Mouse (Mus musculus): Measurements from ENCODE around the gene Ramp2.

The Ramp2 gene

DNA sequence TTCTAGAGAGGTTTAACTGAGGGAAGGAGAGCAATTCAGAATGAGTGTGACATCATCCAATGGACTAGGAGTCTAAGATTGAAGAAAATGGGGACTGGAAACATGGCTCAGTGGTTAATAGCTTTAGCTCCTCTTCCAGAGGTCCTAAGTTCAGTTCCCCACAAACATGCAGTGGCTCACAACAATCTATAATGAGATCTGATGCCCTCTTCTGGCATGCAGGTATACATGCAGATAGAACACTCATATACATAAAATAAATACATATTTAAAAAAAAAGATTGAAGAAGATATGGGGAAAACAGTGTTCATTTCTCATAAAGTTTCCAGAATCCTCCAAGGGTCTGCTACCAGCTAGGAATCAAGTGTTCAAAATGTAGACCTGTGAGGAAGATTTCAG lies 10.4 kb upstream of the Ramp2 start:
- DNase-seq (ENCODE audit: low read depth, low spot score): no peak

DNA sequence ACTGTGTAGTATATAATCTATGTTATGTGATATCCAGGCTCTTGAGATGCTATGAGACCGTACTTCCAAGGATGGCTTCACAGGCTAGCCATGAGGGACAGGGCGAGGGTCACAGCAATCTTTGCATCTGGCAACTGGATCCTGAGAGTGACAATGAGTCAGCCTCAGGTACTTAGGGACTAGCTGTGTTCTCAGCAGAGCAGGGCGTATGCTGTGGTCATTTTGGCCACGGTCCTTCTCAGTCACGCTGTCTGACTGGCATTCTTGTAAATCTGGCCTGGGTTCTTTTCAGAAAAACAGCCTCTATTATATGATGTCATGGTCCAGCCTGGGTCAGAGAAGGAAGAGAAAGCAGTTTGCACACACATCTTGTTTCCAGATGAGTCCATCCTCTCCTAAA lies 9.0 kb upstream of the Ramp2 start:
- no peak for DNase-seq (ENCODE audit: low read depth, low spot score)

DNA sequence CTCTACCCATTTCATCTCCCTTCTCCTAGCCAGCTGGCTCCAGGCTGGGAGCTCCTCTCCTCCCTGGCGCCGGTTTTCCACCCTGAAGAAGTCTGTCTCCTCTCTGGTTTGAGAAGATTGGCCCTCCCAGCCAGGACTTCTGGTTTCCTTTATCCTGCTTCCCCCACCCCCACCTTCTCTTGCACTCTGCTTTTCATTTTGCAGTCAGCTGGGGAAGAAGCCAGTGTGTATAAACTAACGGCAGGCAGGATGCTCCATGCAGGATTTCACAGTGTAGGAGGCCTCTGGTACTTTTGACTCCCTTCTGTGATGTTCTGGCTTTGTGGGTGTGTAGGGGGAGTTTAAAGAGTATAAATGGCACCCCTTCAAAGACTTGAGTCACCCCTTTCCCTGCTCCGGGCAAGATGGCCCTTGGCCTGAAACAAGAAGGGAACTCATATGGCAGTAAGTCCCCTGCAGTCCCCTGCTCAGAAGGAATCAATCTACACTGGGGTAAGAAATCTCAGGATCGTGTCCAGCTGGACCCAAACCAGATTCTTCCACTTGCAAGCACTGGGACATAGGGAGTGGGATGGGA lies 7.7 kb upstream of the Ramp2 start:
- DNase-seq (ENCODE audit: low read depth, low spot score): no peak

DNA sequence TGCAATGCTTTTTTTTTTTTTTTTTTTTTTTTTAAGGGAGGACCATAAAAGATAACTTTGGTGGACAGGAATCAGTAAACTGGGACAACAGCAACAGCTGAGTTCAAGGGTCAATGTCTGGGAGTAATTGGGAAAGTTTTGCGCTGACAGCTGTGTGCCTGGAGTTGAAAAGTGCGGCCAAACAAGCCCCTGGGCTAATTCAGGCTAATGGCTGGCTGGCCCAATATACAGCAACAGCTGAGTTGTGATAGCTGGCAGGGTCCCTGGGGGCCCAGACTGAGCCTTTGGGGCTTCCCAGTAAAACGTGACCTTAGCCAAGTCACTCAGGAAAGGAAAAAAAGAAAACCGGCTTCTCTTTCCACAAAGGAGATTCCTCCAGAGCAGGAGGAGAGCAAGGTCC lies 757 bp upstream of the Ramp2 start:
- DNase-seq (ENCODE audit: low read depth, low spot score): no peak

DNA sequence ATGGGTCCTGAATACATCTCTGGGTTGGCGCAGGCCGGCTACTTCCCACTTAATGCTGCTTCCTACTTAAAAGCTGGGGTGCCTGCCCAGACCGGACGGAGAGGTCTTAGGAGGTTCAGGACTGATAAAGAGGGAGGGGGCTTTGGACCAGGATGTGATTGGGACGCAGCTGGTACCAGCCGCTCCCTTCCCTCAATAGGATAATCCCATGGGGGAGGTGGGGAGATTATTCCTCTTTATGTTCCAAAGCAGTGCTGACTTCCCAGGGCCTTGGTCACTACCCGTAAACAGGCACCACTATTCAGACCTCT lies 829 bp downstream of the Ramp2 start:
- DNase-seq (ENCODE audit: low read depth, low spot score): no peak

DNA sequence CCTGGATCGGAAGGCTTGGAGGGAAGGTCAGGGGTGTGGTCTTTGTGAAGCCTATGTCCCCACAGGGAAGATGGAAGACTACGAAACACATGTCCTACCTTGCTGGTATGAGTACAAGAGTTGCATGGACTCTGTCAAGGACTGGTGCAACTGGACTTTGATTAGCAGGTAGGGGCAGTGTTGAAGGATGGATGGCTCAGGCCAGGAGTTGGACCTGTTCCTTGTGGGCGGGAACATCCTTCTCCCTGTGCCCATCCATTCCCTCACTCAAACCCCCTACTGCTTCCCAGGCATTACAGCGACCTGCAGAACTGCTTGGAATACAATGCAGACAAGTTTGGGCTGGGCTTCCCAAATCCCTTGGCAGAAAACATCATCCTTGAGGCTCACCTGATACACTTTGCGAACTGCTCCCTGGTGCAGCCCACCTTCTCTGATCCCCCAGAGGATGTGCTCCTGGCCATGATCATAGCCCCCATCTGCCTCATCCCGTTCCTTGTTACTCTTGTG lies 1.7 kb downstream of the Ramp2 start:
- DNase-seq (ENCODE audit: low read depth, low spot score): no peak

DNA sequence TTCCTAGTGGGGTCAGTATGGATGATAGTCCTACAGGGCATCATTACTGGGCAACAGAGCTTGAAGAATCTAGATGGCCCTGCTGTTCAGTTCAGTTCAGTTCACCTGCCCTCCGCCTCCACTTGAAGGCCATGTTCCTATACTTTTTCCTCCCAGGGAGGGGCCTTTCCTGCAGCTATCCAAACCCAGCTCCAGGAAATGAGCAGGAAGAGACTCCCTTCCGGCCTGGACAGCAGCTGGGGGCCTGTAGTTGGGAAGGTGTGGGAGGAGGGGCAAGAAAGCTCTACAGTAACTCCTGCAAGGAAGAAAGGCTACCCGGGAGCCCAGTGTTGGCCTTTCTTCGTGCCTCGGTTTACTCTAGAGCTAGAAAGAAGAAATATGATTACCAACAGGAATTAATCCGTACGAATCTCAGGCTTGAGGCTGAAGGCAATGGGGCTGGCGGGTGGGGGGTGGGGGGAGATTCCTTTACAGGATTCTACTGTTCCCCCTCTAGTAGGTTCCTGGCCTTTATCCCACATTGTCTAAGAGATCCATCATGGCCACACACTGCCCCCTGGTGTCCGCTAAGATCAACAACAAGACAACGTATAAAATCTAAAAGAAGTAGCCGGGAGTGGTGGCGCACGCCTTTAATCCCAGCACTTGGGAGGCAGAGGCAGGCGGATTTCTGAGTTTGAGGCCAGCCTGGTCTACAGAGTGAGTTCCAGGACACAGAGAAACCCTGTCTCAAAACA lies 2.6 kb downstream of the Ramp2 start:
- peak; percentile 58 for DNase-seq (ENCODE audit: low read depth, low spot score)

DNA sequence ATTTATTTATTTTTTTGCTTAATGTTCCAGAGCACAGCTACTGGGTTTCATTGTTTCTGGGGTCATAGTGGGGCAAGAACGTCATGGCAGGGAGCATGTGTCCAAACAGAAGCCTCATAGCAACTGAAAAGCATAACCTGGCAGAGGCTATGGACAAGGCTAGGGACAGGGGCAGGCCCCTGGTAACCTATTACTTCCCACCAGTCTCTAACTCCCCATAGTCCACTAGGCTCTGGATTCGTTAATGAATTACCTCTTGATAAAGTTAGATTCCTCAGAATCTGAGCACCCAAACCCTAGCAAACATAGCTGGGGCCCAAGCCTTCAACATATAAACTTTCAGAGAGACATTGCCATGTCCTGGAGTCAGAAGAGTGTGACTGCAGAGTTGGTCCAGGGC lies 5.2 kb downstream of the Ramp2 start:
- DNase-seq (ENCODE audit: low read depth, low spot score): no peak

DNA sequence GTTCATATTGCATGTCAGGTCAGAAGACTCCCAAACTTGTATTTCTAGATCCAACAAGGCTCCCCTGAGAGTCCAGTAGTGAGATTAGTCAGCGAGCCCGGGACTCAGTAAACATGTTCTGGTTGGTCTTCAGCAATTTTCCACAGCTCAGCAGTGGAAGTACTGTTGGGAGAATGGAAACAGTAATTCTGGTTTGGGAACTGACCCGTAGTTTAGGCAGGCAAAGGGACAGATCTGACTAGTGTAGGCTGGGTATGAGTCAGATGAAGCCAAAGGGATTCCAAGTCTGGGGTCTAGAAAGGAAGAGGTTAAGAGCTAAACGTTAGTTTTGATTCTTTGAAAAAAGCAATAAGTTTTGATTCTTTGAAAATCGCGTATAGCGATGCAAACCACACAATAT lies 7.1 kb downstream of the Ramp2 start:
- DNase-seq (ENCODE audit: low read depth, low spot score): no peak

DNA sequence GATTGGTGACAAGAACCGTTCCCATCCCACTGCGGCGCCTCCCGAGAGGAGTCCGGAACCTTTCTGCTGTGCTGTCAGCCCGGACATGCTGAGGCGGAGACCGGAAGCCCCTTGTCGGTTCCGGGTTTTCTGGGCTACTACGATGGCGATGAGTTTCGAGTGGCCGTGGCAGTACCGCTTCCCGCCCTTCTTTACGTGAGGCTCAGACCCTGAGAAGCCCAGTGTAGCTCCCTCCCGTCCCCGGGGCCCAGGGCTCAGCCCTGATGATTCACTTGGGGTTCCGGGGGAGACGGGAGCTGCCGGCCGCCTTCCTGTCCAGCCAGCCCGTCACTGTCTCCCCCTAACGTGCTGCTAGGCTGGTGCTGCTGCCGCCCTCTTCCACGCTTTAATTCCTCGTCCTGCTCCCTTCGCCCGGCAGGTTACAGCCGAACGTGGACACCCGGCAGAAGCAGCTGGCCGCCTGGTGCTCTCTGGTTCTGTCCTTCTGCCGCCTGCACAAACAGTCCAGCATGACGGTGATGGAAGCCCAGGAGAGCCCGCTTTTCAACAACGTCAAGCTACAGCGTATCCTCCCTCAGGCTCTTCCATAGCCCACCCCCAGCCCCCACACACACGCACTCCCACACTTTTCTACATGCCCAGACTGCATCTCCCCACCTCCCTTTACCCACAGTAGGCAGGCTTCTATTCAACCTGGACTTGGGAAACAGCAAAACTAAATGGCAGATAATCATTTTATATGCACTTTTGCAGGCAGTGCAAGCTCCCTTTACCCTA lies 8.0 kb downstream of the Ramp2 start, which contains the start of gene Vps25:
Vps25 (plus strand) TSS at position 95 of the 777 bp plus-strand sequence.
- DNase-seq (ENCODE audit: low read depth, low spot score): peak; percentile 74

DNA sequence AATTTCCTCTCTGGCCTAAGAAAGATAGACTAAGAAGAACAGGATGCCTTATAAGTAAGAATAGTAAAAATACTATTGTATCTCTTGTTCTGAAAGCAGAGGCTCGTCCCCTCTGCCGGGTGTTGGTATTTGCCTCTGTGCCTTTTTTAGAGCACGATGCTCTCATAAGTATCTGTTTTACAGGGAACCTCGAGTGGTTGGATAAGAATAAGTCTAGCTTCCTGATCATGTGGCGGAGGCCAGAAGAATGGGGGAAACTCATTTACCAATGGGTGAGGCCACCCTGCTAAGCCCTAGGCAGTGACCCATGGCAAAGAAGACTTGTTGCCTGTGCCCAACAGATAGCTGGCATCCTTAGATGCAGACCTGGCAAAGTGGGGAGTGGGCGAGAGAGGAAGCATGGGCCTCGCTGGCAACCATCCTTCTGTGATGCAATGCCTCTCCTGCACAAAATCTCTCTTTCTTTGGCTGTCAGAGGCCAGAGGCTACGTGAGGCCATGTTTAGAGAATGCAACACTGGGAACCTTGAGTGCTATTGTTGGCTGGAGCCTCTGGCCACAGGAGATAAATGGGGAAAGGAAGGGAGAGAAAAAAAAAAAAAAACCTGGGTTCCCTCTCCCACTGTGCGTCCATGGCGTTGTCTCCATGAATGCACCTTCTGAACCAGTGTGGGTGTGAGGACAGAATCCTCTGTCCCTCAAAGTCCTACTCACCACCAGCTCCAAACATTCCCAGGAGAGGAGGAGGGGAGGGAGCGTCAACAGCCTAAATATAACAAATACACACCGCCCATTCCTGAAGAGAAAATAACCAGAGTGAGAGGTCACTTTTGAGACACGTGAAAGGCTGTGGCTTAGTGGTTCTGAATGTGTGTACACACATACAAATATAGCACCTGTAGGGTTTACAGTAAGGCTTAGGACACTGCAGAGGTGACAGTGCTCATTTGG lies 10.3 kb downstream of the Ramp2 start:
- no peak for DNase-seq (ENCODE audit: low read depth, low spot score)

DNA sequence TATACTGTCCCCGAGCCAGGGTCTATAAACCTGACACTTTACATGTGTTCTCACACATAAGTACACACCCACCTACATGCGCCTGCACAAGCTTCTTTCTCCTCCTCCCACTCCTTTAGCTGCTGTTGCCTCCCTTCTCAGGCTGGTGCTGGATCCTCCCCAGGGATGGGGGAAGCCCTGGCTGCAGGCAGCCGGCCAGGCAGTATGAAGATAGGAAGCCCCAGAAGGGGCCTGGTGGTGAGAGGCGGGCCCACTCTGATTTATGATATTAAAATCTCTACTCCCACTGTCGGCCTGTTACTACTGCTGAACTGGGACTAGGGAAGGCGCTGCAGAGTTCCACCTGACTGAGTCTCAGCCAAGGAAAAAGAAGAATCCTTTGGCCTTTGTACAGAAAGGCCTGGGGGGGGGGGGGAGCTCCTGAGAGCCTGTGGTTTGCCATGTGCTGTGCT lies 13.5 kb downstream of the Ramp2 start:
- no peak for DNase-seq (ENCODE audit: low read depth, low spot score)

DNA sequence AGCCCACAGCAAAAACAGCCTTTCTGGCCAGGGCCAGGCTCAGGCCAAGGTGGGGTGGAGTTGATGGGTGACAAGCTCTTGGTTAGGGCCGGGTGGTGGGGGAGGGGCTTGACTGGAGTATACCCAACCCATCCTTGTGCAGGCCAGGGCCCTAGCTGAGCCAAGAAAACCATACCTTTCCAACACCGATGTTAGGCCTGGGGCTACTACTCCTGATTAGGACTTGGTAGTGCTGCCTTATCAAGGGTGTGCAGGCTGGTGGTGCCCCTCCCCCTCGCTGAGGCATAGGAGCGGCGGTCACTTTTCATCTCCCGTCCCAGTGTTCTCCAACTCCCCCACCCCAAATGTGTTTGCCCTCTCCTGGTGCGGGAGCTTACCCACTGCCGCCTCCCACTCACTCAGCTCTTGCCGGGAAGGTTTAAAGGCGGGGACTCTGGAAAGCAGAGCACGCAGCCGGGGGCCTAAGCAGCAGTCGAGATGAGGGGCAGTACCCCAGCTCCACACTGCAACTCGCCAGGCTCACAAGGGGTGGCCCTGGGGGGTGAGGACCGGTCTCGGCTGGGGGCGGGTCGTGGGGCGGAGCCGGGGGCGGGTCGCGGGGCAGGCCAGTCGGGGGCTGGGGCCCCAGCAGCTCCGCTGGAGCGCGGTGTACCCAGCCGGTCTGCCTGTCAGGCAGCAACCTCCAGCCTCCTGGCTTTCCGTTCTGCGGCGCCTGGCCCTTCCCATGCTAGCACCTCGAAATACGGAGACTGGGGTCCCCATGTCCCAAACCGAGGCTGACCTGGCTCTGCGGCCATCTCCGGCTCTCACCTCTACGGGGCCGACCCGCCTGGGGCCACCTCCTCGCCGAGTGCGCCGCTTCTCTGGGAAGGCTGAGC lies 14.4 kb downstream of the Ramp2 start, which contains the start of gene Wnk4:
Wnk4 (plus strand) TSS at position 620 of the 878 bp plus-strand sequence.
- no peak for DNase-seq (ENCODE audit: low read depth, low spot score)

DNA sequence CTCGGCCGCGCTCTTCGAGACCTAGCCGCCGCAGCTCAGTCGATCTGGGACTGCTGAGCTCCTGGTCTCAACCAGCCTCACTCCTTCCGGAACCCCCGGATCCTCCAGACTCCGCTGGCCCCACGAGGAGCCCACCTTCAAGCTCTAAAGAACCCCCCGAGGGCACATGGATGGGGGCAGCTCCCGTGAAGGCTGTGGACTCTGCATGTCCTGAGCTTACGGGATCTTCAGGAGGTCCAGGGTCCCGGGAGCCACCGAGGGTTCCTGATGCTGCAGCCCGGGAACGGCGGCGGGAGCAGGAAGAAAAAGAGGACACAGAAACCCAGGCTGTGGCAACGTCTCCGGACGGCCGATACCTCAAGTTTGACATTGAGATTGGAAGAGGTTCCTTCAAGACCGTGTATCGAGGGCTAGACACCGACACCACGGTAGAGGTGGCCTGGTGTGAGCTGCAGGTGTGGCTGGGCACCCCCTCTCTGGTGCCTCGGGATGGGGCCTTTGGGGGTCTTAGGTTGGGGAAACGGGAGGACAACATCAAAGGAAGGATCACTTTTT lies 15.1 kb downstream of the Ramp2 start:
- DNase-seq (ENCODE audit: low read depth, low spot score): no peak

DNA sequence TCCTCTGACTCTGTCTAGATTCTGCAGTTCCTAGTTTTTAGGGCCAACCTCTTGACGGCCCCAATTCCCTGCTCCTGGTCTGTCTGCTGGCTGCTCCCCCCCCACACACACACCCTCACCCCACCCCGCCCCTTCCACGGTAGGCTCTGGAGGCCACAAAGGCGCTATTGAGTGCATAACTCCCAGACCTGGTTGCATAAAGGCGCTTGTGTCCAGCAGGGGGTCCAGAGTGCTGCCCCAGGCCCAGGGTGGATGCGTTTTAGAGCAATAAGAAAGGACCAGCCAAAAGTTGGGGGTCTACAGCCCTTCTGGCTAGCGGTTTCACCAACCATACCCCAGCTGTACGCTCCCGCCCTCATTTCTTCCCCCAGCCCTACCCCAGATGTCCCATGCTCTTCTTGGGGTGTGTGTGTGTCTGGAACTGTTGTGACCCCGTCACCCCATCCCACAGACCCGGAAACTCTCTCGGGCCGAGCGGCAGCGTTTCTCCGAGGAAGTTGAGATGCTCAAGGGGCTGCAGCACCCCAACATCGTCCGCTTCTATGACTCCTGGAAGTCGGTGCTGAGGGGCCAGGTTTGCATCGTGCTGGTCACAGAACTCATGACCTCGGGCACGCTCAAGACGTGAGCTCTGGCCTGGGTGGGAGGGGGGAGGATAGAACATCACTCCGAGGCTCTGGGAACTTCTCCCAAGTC lies 16.6 kb downstream of the Ramp2 start:
- DNase-seq (ENCODE audit: low read depth, low spot score): no peak

DNA sequence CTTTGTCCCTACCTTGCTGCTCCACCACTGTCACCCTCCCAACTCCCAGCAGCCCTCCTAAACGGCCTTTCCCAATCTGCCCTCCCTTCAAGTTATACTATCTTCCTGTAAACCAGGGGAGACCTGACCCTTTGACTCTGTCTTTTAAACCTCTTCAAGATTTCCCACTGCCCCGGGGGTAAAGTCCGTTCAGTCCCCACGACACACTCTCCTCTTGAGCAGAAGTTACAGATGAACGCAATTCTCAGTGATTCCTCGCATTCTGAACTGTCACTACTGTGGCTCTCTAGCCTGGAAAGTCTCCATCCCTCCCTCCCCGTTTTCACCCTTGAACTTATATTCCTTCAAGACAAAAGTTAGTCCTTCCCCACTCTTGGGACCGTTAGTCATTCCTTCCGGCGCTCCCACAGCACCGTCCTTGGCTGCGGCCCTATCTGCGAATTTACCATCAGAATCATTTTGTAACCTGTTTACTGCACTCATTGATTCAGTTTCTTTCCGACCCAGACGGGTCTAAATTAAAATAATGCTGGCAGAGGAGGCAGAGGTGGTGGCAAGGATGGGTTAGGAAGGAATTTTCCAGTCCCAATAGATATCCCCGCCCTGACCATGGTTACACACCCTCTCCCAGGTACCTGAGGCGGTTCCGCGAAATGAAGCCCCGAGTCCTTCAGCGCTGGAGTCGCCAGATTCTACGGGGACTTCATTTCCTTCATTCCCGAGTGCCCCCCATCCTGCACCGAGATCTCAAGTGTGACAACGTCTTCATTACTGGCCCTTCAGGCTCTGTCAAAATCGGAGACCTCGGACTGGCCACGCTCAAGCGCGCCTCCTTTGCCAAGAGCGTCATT lies 17.5 kb downstream of the Ramp2 start:
- DNase-seq (ENCODE audit: low read depth, low spot score): no peak

DNA sequence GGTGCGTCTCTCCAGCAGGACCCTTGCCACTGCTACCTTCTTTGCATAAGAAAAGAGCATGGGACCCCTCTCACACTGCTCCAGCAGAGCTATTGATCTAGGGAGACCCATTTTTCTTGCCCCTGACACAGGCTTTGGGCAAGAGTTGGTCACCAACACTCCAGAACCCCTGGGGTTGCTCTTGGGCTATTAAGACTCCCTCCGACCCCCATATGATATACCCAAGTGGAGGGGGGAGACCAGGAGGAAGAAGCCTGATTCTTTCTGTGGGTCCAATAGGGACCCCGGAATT lies 18.1 kb downstream of the Ramp2 start:
- no peak for DNase-seq (ENCODE audit: low read depth, low spot score)

DNA sequence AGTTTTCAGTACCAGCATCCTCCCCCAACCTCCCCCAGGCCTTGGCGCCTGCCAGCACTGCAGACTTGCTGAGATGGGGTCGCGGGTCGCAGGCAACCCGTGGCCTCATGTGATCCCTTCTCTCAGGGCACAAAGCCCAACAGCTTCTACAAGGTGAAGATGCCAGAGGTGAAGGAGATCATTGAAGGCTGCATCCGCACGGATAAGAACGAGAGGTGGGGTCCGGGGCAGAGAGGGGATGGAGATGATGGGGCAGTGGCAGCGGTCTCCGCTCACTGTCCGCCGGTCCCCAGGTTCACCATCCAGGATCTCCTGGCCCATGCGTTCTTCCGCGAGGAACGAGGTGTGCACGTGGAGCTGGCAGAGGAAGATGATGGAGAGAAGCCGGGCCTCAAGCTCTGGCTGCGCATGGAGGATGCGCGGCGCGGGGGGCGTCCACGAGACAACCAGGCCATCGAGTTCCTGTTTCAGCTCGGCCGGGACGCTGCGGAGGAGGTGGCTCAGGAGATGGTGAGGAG lies 19.2 kb downstream of the Ramp2 start:
- DNase-seq (ENCODE audit: low read depth, low spot score): no peak

DNA sequence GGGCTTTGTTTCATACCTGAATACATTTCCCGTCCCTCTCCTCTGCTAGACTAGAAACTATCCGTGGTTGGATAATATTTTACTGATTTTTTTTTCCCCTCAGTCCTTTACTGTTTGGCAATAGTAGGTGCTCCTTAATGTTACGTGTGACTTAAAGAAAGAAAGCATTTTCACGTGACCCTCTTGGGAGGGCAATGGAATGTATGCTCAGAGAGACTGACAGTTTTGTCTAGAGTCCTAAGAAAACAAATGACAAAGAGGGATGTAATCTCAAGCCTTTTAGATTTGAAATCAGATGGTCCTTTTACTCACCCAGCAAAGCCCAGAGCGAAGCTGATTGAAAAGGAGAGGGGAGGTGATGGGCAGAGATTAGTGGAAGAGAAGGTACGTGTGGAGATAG lies 20.1 kb downstream of the Ramp2 start:
- DNase-seq (ENCODE audit: low read depth, low spot score): no peak
